Mouse (Mus musculus) layer of hippocampus, postnatal 14 days (tissue): ENCODE results near the gene Rmdn2. TPM values are rescaled to one million over a fixed set of nuclear protein-coding genes. Genes with fewer than 3 reads are reported as not detected.

ENCODE experiments used
- DNase-seq, 2 experiments: peaks; one replicate each; pipeline ENCODE4 v3.0.0; 2021 to 2022; ENCODE audit warnings: low spot score in 2 of 2, mixed read lengths in 1 of 2
- total RNA-seq, 2 experiments: library from RNA; stranded (reverse); gene quantifications; 2 replicates each; pipeline ENCODE4 v1.2.3; 2021

The Rmdn2 gene
- total RNA-seq, 2 experiments from 2014 or later, result 9.0 to 10.9 TPM

GRCm38 (mm10) chr17:79695541-79695940, 83.9 kb downstream of the Rmdn2 start:
- DNase-seq, result no peak

DNA sequence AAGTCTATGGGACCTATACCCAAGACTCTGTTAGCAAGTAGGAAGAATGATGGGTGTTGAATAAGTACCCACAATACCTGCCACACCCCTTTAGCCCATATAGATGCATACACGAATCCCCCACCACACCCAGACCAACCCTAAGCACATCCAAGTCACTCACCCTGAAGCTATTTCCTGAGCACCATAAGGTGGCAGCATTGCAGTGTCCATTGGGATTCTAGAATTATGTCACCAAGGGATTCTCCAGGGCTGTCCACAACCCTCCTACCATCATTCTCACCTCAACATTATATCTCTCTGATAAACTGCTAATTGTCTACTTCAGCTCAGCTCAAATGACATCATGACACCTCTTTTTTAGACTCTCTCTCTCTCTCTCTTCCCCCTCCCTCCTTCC, 87.5 kb downstream of the Rmdn2 start:
- no peak for DNase-seq

- DNase-seq, result no peak
These were observed 89.2 kb downstream of the Rmdn2 start for GRCm38 (mm10) chr17:79700871-79701270.

GRCm38 (mm10) chr17:79705671-79706455, 94.2 kb downstream of the Rmdn2 start:
- no peak for DNase-seq

DNA sequence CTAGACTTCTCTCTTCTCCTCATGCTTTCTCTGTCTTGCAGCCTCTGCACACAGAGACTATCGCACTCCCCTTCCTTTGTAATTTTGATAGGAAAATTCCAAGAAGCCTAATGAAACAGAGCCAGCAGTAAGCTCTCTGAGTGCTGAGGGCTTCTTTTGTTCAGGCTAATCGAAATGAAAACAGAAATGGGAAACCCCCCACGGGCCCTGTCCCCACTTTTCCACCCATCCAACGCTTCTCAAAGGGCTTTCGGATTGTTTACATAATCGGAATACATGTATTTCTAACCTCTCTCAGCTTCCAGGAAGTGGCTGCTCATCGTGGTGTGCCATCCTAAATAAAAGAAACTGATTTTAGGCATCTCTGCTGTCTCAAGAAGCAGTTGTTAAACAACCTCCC, 96.5 kb downstream of the Rmdn2 start:
- no peak for DNase-seq

- no peak for DNase-seq
These were observed 98.1 kb downstream of the Rmdn2 start for GRCm38 (mm10) chr17:79709718-79710117.

DNA sequence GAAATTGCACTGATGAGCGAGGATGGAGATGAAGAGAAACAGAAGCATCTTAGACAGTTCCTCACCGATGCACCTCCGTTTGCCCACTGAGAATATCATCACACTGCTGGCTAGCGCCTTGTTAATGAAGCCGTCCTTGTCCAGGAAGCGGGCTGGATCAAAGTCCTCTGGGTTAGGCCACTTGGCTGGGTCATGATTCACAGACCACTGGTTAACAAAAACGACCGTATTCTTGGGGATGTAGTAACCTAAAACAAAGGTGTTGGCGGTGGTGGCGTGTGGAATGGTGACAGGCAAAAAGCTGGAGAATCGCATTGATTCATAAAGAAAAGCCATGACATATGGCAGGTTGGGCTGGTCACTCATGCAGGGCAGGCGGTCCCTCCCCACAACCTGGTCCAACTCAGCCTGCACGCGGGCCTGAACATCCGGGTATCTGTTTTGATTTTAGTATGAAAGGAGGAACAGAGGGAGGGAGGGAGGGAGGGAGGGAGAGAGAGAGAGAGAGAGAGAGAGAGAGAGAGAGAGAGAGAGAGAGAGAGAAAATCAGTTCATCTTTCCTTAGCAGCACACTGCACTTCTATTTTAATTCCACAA, 98.7 kb downstream of the Rmdn2 start:
- no peak for DNase-seq

DNA sequence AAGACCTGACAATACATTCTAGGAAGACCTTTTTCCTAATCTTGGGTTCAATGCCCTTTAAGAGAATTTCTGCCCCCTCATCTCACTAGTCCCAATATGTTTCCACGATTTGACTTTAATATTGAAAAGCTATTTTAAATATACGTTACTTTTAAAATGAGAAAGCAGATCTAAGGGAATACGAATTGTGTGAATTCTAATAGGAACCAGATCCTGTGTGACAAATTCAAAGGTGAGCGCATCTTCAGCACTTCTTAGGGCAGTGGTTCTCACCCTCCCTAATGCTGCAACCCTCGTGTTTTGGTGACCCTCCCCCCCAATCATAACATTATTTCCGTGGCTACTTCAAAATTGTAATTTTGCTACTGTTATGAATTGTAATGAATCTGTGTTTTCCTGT, 100.3 kb downstream of the Rmdn2 start:
- no peak for DNase-seq

DNA sequence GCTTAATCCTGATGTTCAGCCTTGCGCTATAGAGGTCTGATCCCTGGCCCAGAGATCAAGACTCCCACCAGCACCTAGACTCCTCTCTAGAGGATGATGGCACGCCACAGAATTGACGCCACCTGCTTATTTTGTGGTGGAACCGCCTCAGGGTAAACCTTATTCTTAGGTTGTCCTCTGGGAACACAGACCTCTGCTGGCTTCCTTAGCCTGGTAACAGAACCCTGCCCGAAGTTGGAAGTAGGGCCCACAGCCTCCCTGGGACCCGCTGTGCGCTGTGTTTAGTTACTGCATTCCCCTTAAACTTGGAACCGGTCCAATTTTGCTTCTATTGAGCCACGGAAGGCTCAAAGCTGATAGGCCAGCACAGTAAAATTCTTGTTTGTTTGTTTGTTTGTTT, 100.9 kb downstream of the Rmdn2 start:
- DNase-seq, result no peak

DNA sequence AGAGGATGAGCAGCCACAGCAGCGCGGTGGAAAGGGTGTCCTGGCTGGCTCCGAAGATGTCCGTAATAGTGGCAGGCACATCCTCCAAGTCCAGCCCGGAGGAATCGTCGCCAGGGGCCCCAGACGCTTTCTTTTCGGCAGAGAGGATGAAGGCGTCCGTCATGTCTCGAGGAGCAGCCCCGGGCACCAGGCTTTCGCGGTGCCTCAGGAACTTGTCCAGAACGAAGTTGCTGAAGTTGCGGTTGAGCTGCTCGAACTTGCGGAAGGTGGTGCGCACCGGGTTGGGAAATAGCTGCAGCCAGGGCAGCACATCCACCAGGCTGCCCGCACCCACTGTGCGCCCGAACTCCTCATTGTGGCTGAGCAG, 101.6 kb downstream of the Rmdn2 start:
- DNase-seq, result no peak

- DNase-seq, result no peak
These were observed 102.1 kb downstream of the Rmdn2 start for GRCm38 (mm10) chr17:79713643-79714367.

- no peak for DNase-seq
These were observed 102.8 kb downstream of the Rmdn2 start for GRCm38 (mm10) chr17:79714368-79714895.

DNA sequence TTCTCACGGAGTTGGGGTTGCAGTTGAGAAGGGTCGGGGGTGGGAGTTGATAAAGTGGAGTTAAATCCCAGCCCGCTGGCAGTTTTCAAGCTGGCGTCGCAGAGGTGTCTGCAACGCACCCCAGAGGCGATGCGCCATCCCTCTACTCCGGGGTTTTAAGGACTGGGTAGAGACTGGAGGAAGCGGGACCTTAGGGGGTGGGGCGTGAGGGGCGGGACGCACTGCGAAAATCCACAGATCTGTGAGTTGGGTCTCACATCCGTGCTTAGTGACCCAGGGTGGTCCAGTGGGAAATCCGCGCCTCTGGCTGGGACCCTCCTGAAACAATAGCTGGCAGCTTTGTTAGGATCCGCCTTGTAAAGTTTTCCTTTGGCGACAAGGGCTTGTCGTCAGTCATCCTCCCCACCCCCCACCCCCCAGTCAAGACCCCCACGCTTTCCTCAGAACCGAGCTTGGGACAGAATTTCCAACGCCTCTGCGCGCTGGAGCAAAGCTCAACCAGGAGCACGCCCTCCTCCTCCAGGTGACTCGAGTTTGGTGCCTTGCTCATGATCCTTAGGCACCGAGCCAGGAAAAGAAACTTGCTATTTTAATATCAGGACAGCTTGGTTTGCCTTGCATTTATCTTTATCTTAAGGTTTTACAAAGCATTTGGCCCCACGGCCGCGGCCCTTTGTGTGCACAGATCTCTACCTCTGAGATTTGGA, 103.4 kb downstream of the Rmdn2 start, which contains the start of gene Cyp1b1:
Cyp1b1 (minus strand) TSS at position 131 of the 707 bp plus-strand sequence.
- DNase-seq, result no peak

DNA sequence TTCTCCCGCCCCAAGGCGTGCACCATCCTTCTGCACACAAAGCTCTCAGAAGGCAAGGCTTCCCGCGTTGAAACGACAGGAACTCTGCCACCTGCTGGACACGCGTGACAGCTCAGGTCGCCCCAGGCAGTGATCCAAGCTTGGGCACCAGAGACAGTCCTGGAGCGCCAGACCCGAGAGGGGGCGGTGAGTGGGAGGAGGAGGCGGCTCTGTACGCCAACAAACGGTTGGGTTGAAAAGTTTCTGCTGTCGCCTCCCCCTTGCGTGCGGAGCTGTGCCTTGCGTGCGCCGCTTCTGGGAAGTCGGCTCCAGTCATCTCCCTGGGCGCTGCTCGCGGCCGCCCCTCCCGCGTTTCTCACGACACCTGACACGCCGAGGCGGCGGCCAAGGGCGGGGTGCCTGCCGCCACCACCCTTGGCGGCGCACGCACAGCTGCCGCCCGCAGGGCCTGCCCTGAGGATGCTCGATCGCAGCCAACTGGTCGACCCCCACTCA, 104.0 kb downstream of the Rmdn2 start:
- DNase-seq, result peak; percentile 88 to 89

GRCm38 (mm10) chr17:79720681-79721080, 109.0 kb downstream of the Rmdn2 start:
- no peak for DNase-seq

GRCm38 (mm10) chr17:79726613-79727012, 115.0 kb downstream of the Rmdn2 start:
- no peak for DNase-seq

DNA sequence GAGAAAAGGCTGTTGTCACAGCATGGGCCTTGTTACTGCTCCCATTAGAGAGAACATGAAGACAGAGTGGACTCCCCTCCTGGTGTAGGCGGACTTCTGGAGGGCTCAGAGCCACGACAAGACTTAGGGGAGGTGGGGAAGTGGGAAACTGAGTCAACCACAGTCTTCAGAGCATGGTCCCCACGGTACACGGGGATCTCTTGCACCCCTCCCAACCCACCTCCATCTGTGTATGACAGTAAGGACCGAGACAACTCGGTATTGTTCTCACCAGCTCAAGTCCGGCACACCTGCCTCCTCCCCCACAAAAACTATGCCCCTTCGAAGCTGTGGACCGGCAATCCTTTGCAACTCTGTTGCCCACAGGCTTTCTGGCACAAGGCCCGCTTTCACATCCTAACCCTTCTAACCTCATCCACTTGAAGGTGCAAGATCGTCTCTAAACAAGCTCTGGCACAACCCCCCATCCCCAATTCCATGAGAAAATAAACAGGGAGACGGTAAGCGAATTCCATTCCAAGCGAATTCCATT, 116.5 kb downstream of the Rmdn2 start:
- no peak for DNase-seq

DNA sequence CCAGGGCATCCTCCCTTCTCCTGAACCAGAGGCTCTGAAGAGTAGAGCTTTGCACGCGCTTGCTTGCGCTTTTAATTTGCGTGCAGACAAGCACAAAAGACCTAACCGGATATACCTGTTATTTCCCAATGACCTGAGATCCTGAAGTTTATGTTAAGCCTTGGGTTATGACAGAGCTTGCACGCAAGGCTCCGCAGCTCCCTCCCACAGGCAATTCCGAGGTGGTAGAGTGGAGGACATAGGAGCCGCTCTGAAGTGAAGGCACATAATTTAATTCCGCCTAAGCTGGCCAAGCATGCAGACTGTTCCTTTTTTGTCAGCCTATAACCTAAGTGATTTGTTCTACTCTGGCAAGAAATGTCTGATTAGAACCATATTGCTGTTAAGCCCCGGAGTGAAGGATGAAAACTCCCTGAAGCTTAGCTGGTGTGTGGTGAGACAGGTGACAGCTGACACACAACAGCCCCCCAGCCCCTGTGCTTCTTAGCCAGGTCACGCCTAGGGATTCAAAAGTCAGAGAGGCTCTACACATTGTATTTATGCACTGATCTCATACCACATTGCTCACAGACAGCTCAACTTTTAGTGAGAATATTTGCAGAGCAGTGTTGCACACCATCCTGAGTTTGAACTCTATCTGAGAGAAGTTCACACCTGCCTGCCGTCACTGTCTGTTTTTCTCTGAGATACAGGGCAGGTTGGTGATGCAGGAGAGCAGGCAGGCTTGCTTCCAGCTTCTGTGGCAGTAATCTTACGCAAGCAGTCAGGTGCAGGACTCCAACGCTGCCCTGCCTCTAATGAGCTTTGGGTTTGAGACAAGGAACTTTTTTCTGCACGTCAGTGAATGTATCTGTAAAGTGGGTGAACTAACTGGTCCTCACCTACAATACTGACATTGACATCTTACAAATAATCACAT, 117.2 kb downstream of the Rmdn2 start:
- DNase-seq, result no peak

GRCm38 (mm10) chr17:79730988-79731387, 119.3 kb downstream of the Rmdn2 start:
- no peak for DNase-seq

DNA sequence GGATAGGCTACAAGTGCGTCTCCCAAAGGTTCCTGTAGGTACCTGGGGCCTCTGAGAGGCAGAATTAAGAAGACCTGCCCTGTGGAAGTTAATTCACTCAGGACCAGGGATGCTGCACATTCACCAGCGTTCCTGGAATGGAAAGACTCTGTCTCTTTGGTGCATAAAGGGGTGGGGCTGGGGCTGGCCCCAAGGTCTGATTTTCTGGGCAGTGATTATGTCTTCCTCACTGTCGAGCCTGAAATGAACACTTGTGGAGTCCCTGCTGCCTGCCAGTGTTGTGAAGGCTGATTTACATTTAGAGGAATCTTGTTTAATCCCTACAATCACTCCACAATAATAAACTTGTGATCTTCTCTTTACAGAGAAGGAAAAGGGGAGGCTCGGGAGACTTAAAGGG, 121.4 kb downstream of the Rmdn2 start:
- DNase-seq, result no peak
